Mouse (Mus musculus): Measurements from ENCODE around the gene Iapp. TPM values are rescaled to one million over a fixed set of nuclear protein-coding genes. Genes with fewer than 3 reads are reported as not detected.

Gene Iapp
- polyA plus RNA-seq, 1 experiment from 2014 or later: 0.30 TPM

GRCm38 (mm10) chr6:142326598-142326997 is 28.4 kb downstream of the Iapp start:
- Histone ChIP-seq H3K36me3 (ENCODE audit: control insufficient read depth, insufficient read depth, low read length) (no peaks in the 10 kb centered on the region), H3K9ac (replicated peaks; ENCODE audit: low read depth, low read length) (no peak overlapping the region), H3K27ac (ENCODE audit: low read length) (no peak overlapping the region), H3K4me1 (ENCODE audit: control insufficient read depth, insufficient read depth, low read length) (no peaks in the 10 kb centered on the region), H3K4me3 (ENCODE audit: low read depth, low read length) (no peak overlapping the region), H3K4me2 (replicated peaks; ENCODE audit: low read depth, low read length) (no peak overlapping the region), H3K9me3 (ENCODE audit: control insufficient read depth, low read depth, low read length) (no peaks in the 10 kb centered on the region), H3K27me3 (ENCODE audit: control insufficient read depth, insufficient read depth, low read length) (no peaks in the 10 kb centered on the region)
- no peak for ATAC-seq (ENCODE audit: insufficient number of reproducible peaks, insufficient read depth, low FRiP score, low read depth)
- 65% methylated on average over 3 of the region's 3 CpGs for WGBS

GRCm38 (mm10) chr6:142329201-142329600 is 31.0 kb downstream of the Iapp start:
- no peaks in the 10 kb centered on the region for H3K4me1 ChIP-seq (ENCODE audit: control insufficient read depth, insufficient read depth, low read length)
- H3K9ac ChIP-seq (replicated peaks; ENCODE audit: low read depth, low read length): no peak overlapping the region
- no peak overlapping the region for H3K4me2 ChIP-seq (replicated peaks; ENCODE audit: low read depth, low read length)
- H3K9me3 ChIP-seq (ENCODE audit: control insufficient read depth, low read depth, low read length): no peaks in the 10 kb centered on the region
- ATAC-seq (ENCODE audit: insufficient number of reproducible peaks, insufficient read depth, low FRiP score, low read depth): no peak
- H3K27ac ChIP-seq (ENCODE audit: low read length): no peak overlapping the region
- no peak overlapping the region for H3K4me3 ChIP-seq (ENCODE audit: low read depth, low read length)
- no peaks in the 10 kb centered on the region for H3K27me3 ChIP-seq (ENCODE audit: control insufficient read depth, insufficient read depth, low read length)
- 48% methylated on average over 1 of the region's 1 CpGs for WGBS
- H3K36me3 ChIP-seq (ENCODE audit: control insufficient read depth, insufficient read depth, low read length): no peaks in the 10 kb centered on the region

- no peaks in the 10 kb centered on the region for H3K4me1 ChIP-seq (ENCODE audit: control insufficient read depth, insufficient read depth, low read length)
- no peaks in the 10 kb centered on the region for H3K27me3 ChIP-seq (ENCODE audit: control insufficient read depth, insufficient read depth, low read length)
- ATAC-seq (ENCODE audit: insufficient number of reproducible peaks, insufficient read depth, low FRiP score, low read depth): no peak
- H3K9ac ChIP-seq (replicated peaks; ENCODE audit: low read depth, low read length): no peak overlapping the region
- no peaks in the 10 kb centered on the region for H3K9me3 ChIP-seq (ENCODE audit: control insufficient read depth, low read depth, low read length)
- no peak overlapping the region for H3K27ac ChIP-seq (ENCODE audit: low read length)
- WGBS: 71% methylated on average over 2 of the region's 2 CpGs
- H3K4me3 ChIP-seq (ENCODE audit: low read depth, low read length): no peak overlapping the region
- no peak overlapping the region for H3K4me2 ChIP-seq (replicated peaks; ENCODE audit: low read depth, low read length)
- no peaks in the 10 kb centered on the region for H3K36me3 ChIP-seq (ENCODE audit: control insufficient read depth, insufficient read depth, low read length)
These were observed 40.7 kb downstream of the Iapp start for GRCm38 (mm10) chr6:142338961-142339360.

- Histone ChIP-seq H3K36me3 (ENCODE audit: control insufficient read depth, insufficient read depth, low read length) (no peaks in the 10 kb centered on the region), H3K4me2 (replicated peaks; ENCODE audit: low read depth, low read length) (no peak overlapping the region), H3K9me3 (ENCODE audit: control insufficient read depth, low read depth, low read length) (no peaks in the 10 kb centered on the region), H3K9ac (replicated peaks; ENCODE audit: low read depth, low read length) (no peak overlapping the region), H3K4me1 (ENCODE audit: control insufficient read depth, insufficient read depth, low read length) (no peaks in the 10 kb centered on the region), H3K4me3 (ENCODE audit: low read depth, low read length) (no peak overlapping the region), H3K27ac (ENCODE audit: low read length) (no peak overlapping the region), H3K27me3 (ENCODE audit: control insufficient read depth, insufficient read depth, low read length) (no peaks in the 10 kb centered on the region)
- no peak for ATAC-seq (ENCODE audit: insufficient number of reproducible peaks, insufficient read depth, low FRiP score, low read depth)
- 29% methylated on average over 2 of the region's 2 CpGs for WGBS
These were observed 41.4 kb downstream of the Iapp start for GRCm38 (mm10) chr6:142339576-142339975.

GRCm38 (mm10) chr6:142343561-142343960 is 45.3 kb downstream of the Iapp start:
- Histone ChIP-seq H3K4me3 (ENCODE audit: low read depth, low read length) (no peak overlapping the region), H3K9me3 (ENCODE audit: control insufficient read depth, low read depth, low read length) (no peaks in the 10 kb centered on the region), H3K4me1 (ENCODE audit: control insufficient read depth, insufficient read depth, low read length) (peaks cover 7% of the 10 kb centered on the region; the same call in 1 of the 2 replicates), H3K36me3 (ENCODE audit: control insufficient read depth, insufficient read depth, low read length) (no peaks in the 10 kb centered on the region), H3K9ac (replicated peaks; ENCODE audit: low read depth, low read length) (no peak overlapping the region), H3K4me2 (replicated peaks; ENCODE audit: low read depth, low read length) (no peak overlapping the region), H3K27ac (ENCODE audit: low read length) (no peak overlapping the region), H3K27me3 (ENCODE audit: control insufficient read depth, insufficient read depth, low read length) (no peaks in the 10 kb centered on the region)
- 71% methylated on average over 2 of the region's 2 CpGs for WGBS
- no peak for ATAC-seq (ENCODE audit: insufficient number of reproducible peaks, insufficient read depth, low FRiP score, low read depth)

GRCm38 (mm10) chr6:142345440-142346038 is 47.3 kb downstream of the Iapp start, which contains the start of gene Pyroxd1:
TSS of gene Pyroxd1 (plus strand) at chr6:142345654.
- under 1% methylated on average over 48 of the region's 48 CpGs for WGBS
- peak within 1 kb of the TSS; percentile 45 for H3K9ac ChIP-seq (replicated peaks; ENCODE audit: low read depth, low read length)
- H3K36me3 ChIP-seq (ENCODE audit: control insufficient read depth, insufficient read depth, low read length): peaks cover 10% of the 10 kb centered on the region
- peak within 1 kb of the TSS; percentile 63 for H3K4me3 ChIP-seq (ENCODE audit: low read depth, low read length)
- peak within 1 kb of the TSS; percentile 53 for H3K4me2 ChIP-seq (replicated peaks; ENCODE audit: low read depth, low read length)
- peaks cover 7% of the 10 kb centered on the region; the same call in 1 of the 2 replicates for H3K4me1 ChIP-seq (ENCODE audit: control insufficient read depth, insufficient read depth, low read length)
- H3K9me3 ChIP-seq (ENCODE audit: control insufficient read depth, low read depth, low read length): no peaks in the 10 kb centered on the region
- H3K27ac ChIP-seq (ENCODE audit: low read length): peak within 1 kb of the TSS; percentile 84
- peak; percentile 94 for ATAC-seq (ENCODE audit: insufficient number of reproducible peaks, insufficient read depth, low FRiP score, low read depth)
- H3K27me3 ChIP-seq (ENCODE audit: control insufficient read depth, insufficient read depth, low read length): no peaks in the 10 kb centered on the region

GRCm38 (mm10) chr6:142346181-142347110 is 48.2 kb downstream of the Iapp start:
- ATAC-seq (ENCODE audit: insufficient number of reproducible peaks, insufficient read depth, low FRiP score, low read depth): peak; percentile 40; the same call in 1 of the 2 replicates
- H3K36me3 ChIP-seq (ENCODE audit: control insufficient read depth, insufficient read depth, low read length): peaks cover 16% of the 10 kb centered on the region
- peak overlapping the region; percentile 53 for H3K4me2 ChIP-seq (replicated peaks; ENCODE audit: low read depth, low read length)

GRCm38 (mm10) chr6:142347431-142348385 is 49.5 kb downstream of the Iapp start:
- Histone ChIP-seq H3K4me1 (ENCODE audit: control insufficient read depth, insufficient read depth, low read length) (peaks cover 7% of the 10 kb centered on the region; the same call in 1 of the 2 replicates), H3K4me2 (replicated peaks; ENCODE audit: low read depth, low read length) (no peak overlapping the region), H3K36me3 (ENCODE audit: control insufficient read depth, insufficient read depth, low read length) (peaks cover 16% of the 10 kb centered on the region), H3K4me3 (ENCODE audit: low read depth, low read length) (no peak overlapping the region), H3K9me3 (ENCODE audit: control insufficient read depth, low read depth, low read length) (no peaks in the 10 kb centered on the region), H3K27ac (ENCODE audit: low read length) (no peak overlapping the region), H3K9ac (replicated peaks; ENCODE audit: low read depth, low read length) (no peak overlapping the region), H3K27me3 (ENCODE audit: control insufficient read depth, insufficient read depth, low read length) (no peaks in the 10 kb centered on the region)
- WGBS: 69% methylated on average over 11 of the region's 11 CpGs
- ATAC-seq (ENCODE audit: insufficient number of reproducible peaks, insufficient read depth, low FRiP score, low read depth): no peak

More at GRCm38 (mm10) chr6:142346181-142347110, 48.2 kb downstream of the Iapp start:
- peak overlapping the region; percentile 84; the same call in 1 of the 2 replicates for H3K27ac ChIP-seq (ENCODE audit: low read length)
- peak overlapping the region; percentile 63 for H3K4me3 ChIP-seq (ENCODE audit: low read depth, low read length)
- WGBS: 41% methylated on average over 12 of the region's 12 CpGs
- peak overlapping the region; percentile 45 for H3K9ac ChIP-seq (replicated peaks; ENCODE audit: low read depth, low read length)
- H3K4me1 ChIP-seq (ENCODE audit: control insufficient read depth, insufficient read depth, low read length): peaks cover 7% of the 10 kb centered on the region; the same call in 1 of the 2 replicates
- H3K27me3 ChIP-seq (ENCODE audit: control insufficient read depth, insufficient read depth, low read length): no peaks in the 10 kb centered on the region
- H3K9me3 ChIP-seq (ENCODE audit: control insufficient read depth, low read depth, low read length): no peaks in the 10 kb centered on the region
